Mouse (Mus musculus): ENCODE results near the gene N4bp2l2. TPM values are rescaled to one million over a fixed set of nuclear protein-coding genes. Genes with fewer than 3 reads are reported as not detected.

N4bp2l2 gene
- polyA plus RNA-seq, 1 experiment from 2014 or later: 32.7 TPM

- no peaks in the 10 kb centered on the region for H3K27me3 ChIP-seq
- no peak for ATAC-seq
- 91% methylated on average over 3 of the region's 3 CpGs for WGBS
These were observed 91.6 kb downstream of the N4bp2l2 start for GRCm38 (mm10) chr5:150574403-150574802.

GRCm38 (mm10) chr5:150570496-150571219 lies 95.3 kb downstream of the N4bp2l2 start:
- Histone ChIP-seq H3K36me3 (ENCODE audit: poor library complexity, severe bottlenecking) (peaks cover 59% of the 10 kb centered on the region), H3K27ac (0 out of 2 replicates have a peak overlapping the region, but pooled peaks have one; percentile 19), H3K4me2 (no peak overlapping the region), H3K9me3 (replicated peaks) (no peaks in the 10 kb centered on the region), H3K27me3 (no peaks in the 10 kb centered on the region), H3K4me1 (no peaks in the 10 kb centered on the region), H3K4me3 (no peak overlapping the region), H3K9ac (no peak overlapping the region)
- WGBS: 77% methylated on average over 11 of the region's 11 CpGs
- peak; percentile 43; the same call in 1 of the 2 replicates for ATAC-seq

More at GRCm38 (mm10) chr5:150574403-150574802, 91.6 kb downstream of the N4bp2l2 start:
- Histone ChIP-seq H3K9ac (no peak overlapping the region), H3K36me3 (ENCODE audit: poor library complexity, severe bottlenecking) (peaks cover 37% of the 10 kb centered on the region), H3K4me3 (no peak overlapping the region), H3K4me2 (no peak overlapping the region), H3K9me3 (replicated peaks) (no peaks in the 10 kb centered on the region), H3K4me1 (no peaks in the 10 kb centered on the region), H3K27ac (no peak overlapping the region)

DNA sequence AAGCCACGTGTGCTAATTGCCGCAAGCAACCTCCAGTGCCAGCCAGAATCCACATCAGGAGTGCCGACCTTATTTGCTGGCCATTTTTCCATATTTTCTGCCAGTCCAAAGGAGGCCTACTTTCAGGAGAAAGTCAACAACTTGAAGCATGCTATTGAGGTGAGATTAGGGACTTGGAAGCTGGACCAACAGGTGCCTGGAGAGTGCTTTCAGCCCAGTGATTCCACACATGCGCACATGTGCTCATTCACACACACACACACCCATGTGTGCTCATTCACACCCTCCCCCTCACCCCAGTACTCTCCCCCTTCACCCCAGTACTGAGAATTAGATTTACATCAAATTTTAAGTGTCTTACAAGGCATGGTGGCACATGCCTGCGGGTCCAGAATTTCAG lies 99.0 kb downstream of the N4bp2l2 start:
- no peak overlapping the region for H3K4me3 ChIP-seq
- WGBS: 86% methylated on average over 5 of the region's 5 CpGs
- no peaks in the 10 kb centered on the region for H3K4me1 ChIP-seq
- no peak overlapping the region for H3K9ac ChIP-seq
- peaks cover 62% of the 10 kb centered on the region for H3K36me3 ChIP-seq (ENCODE audit: poor library complexity, severe bottlenecking)
- no peak for ATAC-seq
- H3K4me2 ChIP-seq: no peak overlapping the region
- no peaks in the 10 kb centered on the region for H3K9me3 ChIP-seq (replicated peaks)
- no peaks in the 10 kb centered on the region for H3K27me3 ChIP-seq
- no peak overlapping the region for H3K27ac ChIP-seq

DNA sequence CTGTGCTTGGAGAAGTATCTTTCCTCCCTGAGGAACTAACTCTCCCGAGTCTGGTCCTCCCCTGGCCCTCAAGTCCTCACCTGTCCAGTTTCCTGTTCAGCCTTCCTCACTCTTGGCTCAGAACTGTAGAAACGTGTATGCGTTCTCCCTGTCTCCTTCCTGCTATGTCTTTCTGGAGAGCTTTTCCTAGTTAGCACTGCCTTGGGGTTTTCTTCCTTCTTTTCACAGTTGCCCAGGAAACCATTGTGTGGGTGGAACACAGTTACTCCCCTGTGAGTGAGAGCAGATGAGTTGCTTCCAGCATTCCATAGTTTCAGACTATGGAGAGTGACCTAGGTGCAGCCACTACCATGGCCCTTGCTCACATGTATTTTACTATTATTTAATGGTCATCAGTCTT lies 99.8 kb downstream of the N4bp2l2 start:
- Histone ChIP-seq H3K27ac (no peak overlapping the region), H3K4me2 (no peak overlapping the region), H3K27me3 (no peaks in the 10 kb centered on the region), H3K4me3 (no peak overlapping the region), H3K9me3 (replicated peaks) (no peaks in the 10 kb centered on the region), H3K9ac (no peak overlapping the region), H3K36me3 (ENCODE audit: poor library complexity, severe bottlenecking) (peaks cover 65% of the 10 kb centered on the region), H3K4me1 (no peaks in the 10 kb centered on the region)
- WGBS: 62% methylated on average over 3 of the region's 3 CpGs
- no peak for ATAC-seq

GRCm38 (mm10) chr5:150564426-150564825 lies 101.6 kb downstream of the N4bp2l2 start:
- no peak overlapping the region for H3K9ac ChIP-seq
- no peak overlapping the region for H3K27ac ChIP-seq
- no peaks in the 10 kb centered on the region for H3K27me3 ChIP-seq
- WGBS: 93% methylated on average over 6 of the region's 6 CpGs
- H3K36me3 ChIP-seq (ENCODE audit: poor library complexity, severe bottlenecking): peaks cover 60% of the 10 kb centered on the region
- no peak for ATAC-seq
- H3K4me2 ChIP-seq: no peak overlapping the region
- no peak overlapping the region for H3K4me3 ChIP-seq
- H3K9me3 ChIP-seq (replicated peaks): no peaks in the 10 kb centered on the region
- H3K4me1 ChIP-seq: no peaks in the 10 kb centered on the region

DNA sequence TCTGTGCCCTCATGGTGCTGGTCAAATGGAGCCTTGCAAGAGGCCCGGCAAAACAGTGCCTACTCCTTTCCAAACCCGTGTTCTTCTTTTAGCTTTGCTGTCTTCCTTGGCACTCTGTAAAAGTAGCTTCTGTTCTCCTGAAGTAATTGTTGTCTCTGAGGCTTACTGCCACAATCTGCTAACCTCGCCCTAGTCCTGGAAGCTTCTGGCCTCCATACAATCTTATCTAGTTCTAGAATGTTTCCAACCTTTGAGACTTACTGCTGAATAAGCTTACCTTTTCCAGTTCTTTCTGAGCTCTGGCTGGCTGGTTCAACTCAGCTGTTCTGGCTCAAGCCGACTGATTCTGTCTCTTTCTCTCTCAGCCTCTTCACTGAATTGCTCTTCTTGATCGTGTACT lies 104.2 kb downstream of the N4bp2l2 start:
- no peak overlapping the region for H3K4me2 ChIP-seq
- no peak overlapping the region for H3K9ac ChIP-seq
- no peaks in the 10 kb centered on the region for H3K27me3 ChIP-seq
- H3K4me3 ChIP-seq: no peak overlapping the region
- H3K27ac ChIP-seq: no peak overlapping the region
- H3K36me3 ChIP-seq (ENCODE audit: poor library complexity, severe bottlenecking): peaks cover 53% of the 10 kb centered on the region
- no peak for ATAC-seq
- 93% methylated on average over 5 of the region's 5 CpGs for WGBS
- H3K9me3 ChIP-seq (replicated peaks): no peaks in the 10 kb centered on the region
- H3K4me1 ChIP-seq: no peaks in the 10 kb centered on the region

- Histone ChIP-seq H3K27me3 (no peaks in the 10 kb centered on the region), H3K9me3 (replicated peaks) (no peaks in the 10 kb centered on the region), H3K27ac (no peak overlapping the region), H3K4me2 (no peak overlapping the region), H3K36me3 (ENCODE audit: poor library complexity, severe bottlenecking) (peaks cover 53% of the 10 kb centered on the region), H3K4me3 (no peak overlapping the region), H3K4me1 (no peaks in the 10 kb centered on the region), H3K9ac (no peak overlapping the region)
- no peak for ATAC-seq
These were observed 104.6 kb downstream of the N4bp2l2 start for GRCm38 (mm10) chr5:150561376-150561775.

- H3K4me1 ChIP-seq: no peaks in the 10 kb centered on the region
- H3K9ac ChIP-seq: no peak overlapping the region
- no peak overlapping the region for H3K27ac ChIP-seq
- peaks cover 52% of the 10 kb centered on the region for H3K36me3 ChIP-seq (ENCODE audit: poor library complexity, severe bottlenecking)
- H3K27me3 ChIP-seq: no peaks in the 10 kb centered on the region
- H3K4me2 ChIP-seq: no peak overlapping the region
- 96% methylated on average over 5 of the region's 5 CpGs for WGBS
- H3K4me3 ChIP-seq: no peak overlapping the region
- H3K9me3 ChIP-seq (replicated peaks): no peaks in the 10 kb centered on the region
- ATAC-seq: no peak
These were observed 105.1 kb downstream of the N4bp2l2 start for GRCm38 (mm10) chr5:150560851-150561250.

GRCm38 (mm10) chr5:150559519-150560103 lies 106.4 kb downstream of the N4bp2l2 start:
- H3K27ac ChIP-seq: no peak overlapping the region
- no peaks in the 10 kb centered on the region for H3K9me3 ChIP-seq (replicated peaks)
- H3K4me1 ChIP-seq: no peaks in the 10 kb centered on the region
- 93% methylated on average over 6 of the region's 6 CpGs for WGBS
- H3K36me3 ChIP-seq (ENCODE audit: poor library complexity, severe bottlenecking): peaks cover 43% of the 10 kb centered on the region
- no peaks in the 10 kb centered on the region for H3K27me3 ChIP-seq
- no peak for ATAC-seq
- no peak overlapping the region for H3K9ac ChIP-seq
- H3K4me2 ChIP-seq: no peak overlapping the region
- no peak overlapping the region for H3K4me3 ChIP-seq

Other genes starting within 250 kb of the N4bp2l2 start
- not detected in 2 replicates for gene Zar1l, start 148.0 kb downstream of the N4bp2l2 start, polyA plus RNA-seq (2015; fragmentation: Nextera tagmentation; extraction: Ambion mirVana)
- 23.9 and 29.0 TPM in 2 replicates for gene Brca2, start 143.6 kb downstream of the N4bp2l2 start, polyA plus RNA-seq (2015; fragmentation: Nextera tagmentation; extraction: Ambion mirVana)
- gene N4bp2l1, start 69.0 kb downstream of the N4bp2l2 start, polyA plus RNA-seq (2015; fragmentation: Nextera tagmentation; extraction: Ambion mirVana): 4.2 and 4.5 TPM in 2 replicates
- 32.0 and 36.0 TPM in 2 replicates for gene Pds5b, start 7.6 kb upstream of the N4bp2l2 start, polyA plus RNA-seq (2015; fragmentation: Nextera tagmentation; extraction: Ambion mirVana)

All from forebrain, embryonic 13.5 days (tissue).